Mouse (Mus musculus) midbrain, embryonic 13.5 days (tissue): Measurements from ENCODE around the gene Acer2. TPM values are rescaled to one million over a fixed set of nuclear protein-coding genes. Genes with fewer than 3 reads are reported as not detected.
"Not testable (repeated sequence)": the region's sequence is repeated elsewhere in the genome, so short reads cannot be mapped to it uniquely, and the experiment has no call there.

Experiments used
- ATAC-seq: fragments of 200-750 bp; cut with Nextera tagmentation; 2 replicates; pipeline ENCODE4 v1.8.0; 2017; ENCODE audit warnings: mild to moderate bottlenecking, moderate TSS enrichment, moderate library complexity
- H3K27ac ChIP-seq: fragments of 300-500 bp; sonication (generic); 2 replicates; pipeline ENCODE4 v1.5.1; 2015; ENCODE audit warnings: inconsistent platforms, mild to moderate bottlenecking, moderate library complexity
- H3K27me3 ChIP-seq: fragments of 300-500 bp; sonication (generic); 2 replicates; pipeline ENCODE4 v1.6.1; 2015; ENCODE audit warnings: mild to moderate bottlenecking, inconsistent platforms
- H3K36me3 ChIP-seq: fragments of 300-500 bp; sonication (generic); 2 replicates; pipeline ENCODE4 v1.6.1; 2015; ENCODE audit warnings: mild to moderate bottlenecking, inconsistent platforms
- H3K4me1 ChIP-seq: fragments of 300-500 bp; sonication (generic); replicated peaks from 2 replicates; pipeline ENCODE4 v1.6.1; 2015; ENCODE audit warnings: inconsistent platforms
- H3K4me2 ChIP-seq: fragments of 300-500 bp; sonication (generic); replicated peaks from 2 replicates; pipeline ENCODE4 v1.6.1; 2015; ENCODE audit warnings: moderate library complexity, mild to moderate bottlenecking, inconsistent platforms
- H3K4me3 ChIP-seq: fragments of 300-500 bp; sonication (generic); replicated peaks from 2 replicates; pipeline ENCODE4 v1.5.1; 2015; ENCODE audit warnings: mild to moderate bottlenecking, inconsistent platforms
- H3K9ac ChIP-seq: fragments of 300-500 bp; sonication (generic); replicated peaks from 2 replicates; pipeline ENCODE4 v1.6.1; 2015; ENCODE audit warnings: mild to moderate bottlenecking, inconsistent platforms
- H3K9me3 ChIP-seq: fragments of 300-500 bp; sonication (generic); 2 replicates; pipeline ENCODE4 v1.6.1; 2016; ENCODE audit warnings: mild to moderate bottlenecking, inconsistent platforms
- WGBS: fragments of 180-500 bp; shearing (Covaris S2); methylation state at CpG from one replicate; pipeline ENCODE4 v1.1.7; 2015; 5-methylcytosine and 5-hydroxymethylcytosine counted together
- polyA plus RNA-seq: library from polyadenylated mRNA; unstranded; fragments of >200 nt; fragmentation: Nextera tagmentation; extraction: Ambion mirVana; gene quantifications from 2 replicates; pipeline ENCODE4 v1.2.1, GENCODE M21; 2015

Gene Acer2
- polyA plus RNA-seq, result 19.4 and 19.9 TPM in 2 replicates

DNA sequence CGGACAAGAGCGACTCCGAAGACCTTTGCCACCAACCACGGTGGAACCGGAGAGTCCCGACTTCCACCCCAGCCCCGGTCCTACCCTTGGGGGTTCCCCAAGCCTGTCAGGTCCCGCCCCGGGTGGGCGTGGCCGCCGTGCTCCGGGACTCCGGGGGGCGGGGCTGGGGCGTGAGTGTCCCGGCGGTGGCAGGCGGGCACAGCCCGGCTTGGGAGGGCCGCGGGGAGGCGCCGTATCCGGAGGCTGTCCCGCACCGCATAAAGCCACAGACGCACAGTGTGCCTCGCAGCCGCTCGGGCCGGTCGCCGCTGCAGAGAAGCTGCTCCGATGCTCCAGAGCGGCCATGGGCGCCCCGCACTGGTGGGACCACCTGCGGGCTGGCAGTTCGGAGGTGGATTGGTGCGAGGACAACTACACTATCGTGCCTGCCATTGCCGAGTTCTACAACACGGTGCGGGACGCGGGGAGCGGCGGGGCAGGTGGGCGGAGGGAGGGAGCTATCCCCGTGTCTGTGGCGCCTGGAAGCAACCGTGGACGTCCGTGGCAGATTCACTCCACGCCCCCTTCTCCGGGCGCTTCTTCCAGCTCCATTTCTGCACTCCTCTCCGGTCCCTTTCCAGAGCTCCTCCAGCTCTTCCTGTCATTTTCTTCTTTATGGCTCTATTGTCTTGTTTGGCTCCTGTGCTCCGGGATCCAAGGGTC lies at the start of gene Acer2:
Acer2 (plus strand) TSS at position 251 of the 702 bp plus-strand sequence.
- WGBS, result 0% methylated on average over 56 of the region's 60 CpGs
- H3K27ac ChIP-seq, result peak within 1 kb of the TSS; percentile 62
- H3K4me3 ChIP-seq, result peak within 1 kb of the TSS; percentile 72
- no peaks in the 10 kb centered on the region for H3K36me3 ChIP-seq
- peaks cover 23% of the 10 kb centered on the region for H3K4me1 ChIP-seq
- no peaks in the 10 kb centered on the region for H3K9me3 ChIP-seq
- ATAC-seq, result peak; percentile 96
- peaks cover 19% of the 10 kb centered on the region for H3K27me3 ChIP-seq
- H3K4me2 ChIP-seq, result peak within 1 kb of the TSS; percentile 90
- peak within 1 kb of the TSS; percentile 79 for H3K9ac ChIP-seq

DNA sequence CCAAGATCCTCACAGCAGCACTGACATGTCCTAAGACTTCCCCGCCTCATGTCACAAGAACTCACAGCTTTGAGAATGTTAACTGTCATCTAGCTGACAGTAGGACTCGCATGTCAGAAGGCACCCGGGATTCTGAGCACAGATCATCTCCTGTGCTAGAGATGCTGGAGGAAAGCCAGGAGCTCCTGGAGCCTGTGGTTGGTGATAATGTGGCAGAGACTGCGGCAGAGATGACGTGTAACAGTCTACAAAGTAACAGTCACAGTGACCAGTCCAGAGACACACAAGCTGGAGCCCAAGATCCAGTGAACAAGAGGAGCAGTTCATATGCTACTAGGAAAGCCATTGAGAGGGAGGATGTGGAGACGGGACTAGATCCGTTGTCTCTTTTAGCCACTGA lies 49.1 kb upstream of the Acer2 start:
- 92% methylated on average over 7 of the region's 7 CpGs for WGBS
- ATAC-seq, result no peak
- Histone ChIP-seq H3K36me3 (peaks cover 52% of the 10 kb centered on the region), H3K27ac (no peak overlapping the region), H3K9me3 (no peaks in the 10 kb centered on the region), H3K4me2 (no peak overlapping the region), H3K4me3 (no peak overlapping the region), H3K4me1 (no peaks in the 10 kb centered on the region), H3K9ac (no peak overlapping the region), H3K27me3 (no peaks in the 10 kb centered on the region)

- 96% methylated on average over 2 of the region's 2 CpGs for WGBS
- Histone ChIP-seq H3K4me3 (no peak overlapping the region), H3K27me3 (no peaks in the 10 kb centered on the region), H3K4me2 (no peak overlapping the region), H3K9ac (no peak overlapping the region), H3K27ac (no peak overlapping the region), H3K36me3 (peaks cover 46% of the 10 kb centered on the region), H3K4me1 (no peaks in the 10 kb centered on the region), H3K9me3 (no peaks in the 10 kb centered on the region)
- no peak for ATAC-seq
These were observed 42.3 kb upstream of the Acer2 start for GRCm38 (mm10) chr4:86831896-86832295.

GRCm38 (mm10) chr4:86841141-86841540 lies 33.1 kb upstream of the Acer2 start:
- not testable (repeated sequence) for ATAC-seq, H3K4me2 ChIP-seq, H3K9me3 ChIP-seq, H3K27me3 ChIP-seq, H3K27ac ChIP-seq, H3K9ac ChIP-seq, H3K4me3 ChIP-seq, H3K4me1 ChIP-seq
- 100% methylated on average over 2 of the region's 2 CpGs for WGBS
- H3K36me3 ChIP-seq, result peaks cover 53% of the 10 kb centered on the region

GRCm38 (mm10) chr4:86845384-86845783 lies 28.8 kb upstream of the Acer2 start:
- Histone ChIP-seq H3K4me2 (no peak overlapping the region), H3K4me1 (no peaks in the 10 kb centered on the region), H3K9ac (no peak overlapping the region), H3K9me3 (no peaks in the 10 kb centered on the region), H3K27me3 (no peaks in the 10 kb centered on the region), H3K4me3 (no peak overlapping the region), H3K36me3 (peaks cover 44% of the 10 kb centered on the region), H3K27ac (no peak overlapping the region)
- no peak for ATAC-seq
- 94% methylated on average over 3 of the region's 3 CpGs for WGBS

GRCm38 (mm10) chr4:86847246-86847645 lies 26.9 kb upstream of the Acer2 start:
- ATAC-seq, result no peak
- Histone ChIP-seq H3K4me1 (no peaks in the 10 kb centered on the region), H3K27ac (no peak overlapping the region), H3K4me2 (no peak overlapping the region), H3K36me3 (peaks cover 49% of the 10 kb centered on the region), H3K4me3 (no peak overlapping the region), H3K27me3 (no peaks in the 10 kb centered on the region), H3K9ac (no peak overlapping the region), H3K9me3 (no peaks in the 10 kb centered on the region)
- 97% methylated on average over 2 of the region's 2 CpGs for WGBS

DNA sequence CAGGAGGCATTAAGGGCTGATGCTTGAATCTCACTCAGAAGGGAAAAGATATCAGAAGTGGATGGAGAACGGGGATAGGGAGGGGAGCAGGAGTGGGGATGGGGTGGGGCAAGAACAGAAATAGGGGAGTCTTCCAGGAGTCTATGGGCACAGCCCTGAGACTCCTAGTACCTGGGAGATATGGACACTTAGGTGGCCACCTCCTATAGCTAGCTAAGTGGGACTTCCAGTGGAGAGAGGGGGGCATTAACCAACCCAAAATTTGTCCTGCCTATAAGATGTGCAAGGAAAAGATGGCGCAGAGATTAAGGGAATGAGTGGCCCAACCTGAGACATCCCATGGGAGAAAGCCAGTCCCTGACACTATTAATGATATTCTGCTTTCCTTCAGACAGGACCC lies 22.9 kb upstream of the Acer2 start:
- Histone ChIP-seq H3K9me3 (no peaks in the 10 kb centered on the region), H3K4me2 (no peak overlapping the region), H3K27me3 (no peaks in the 10 kb centered on the region), H3K9ac (no peak overlapping the region), H3K36me3 (peaks cover 54% of the 10 kb centered on the region), H3K4me1 (peaks cover 15% of the 10 kb centered on the region), H3K4me3 (no peak overlapping the region), H3K27ac (no peak overlapping the region)
- ATAC-seq, result peak; percentile 43; the same call in 1 of the 2 replicates
- WGBS, result 82% methylated on average over 2 of the region's 2 CpGs

GRCm38 (mm10) chr4:86852018-86852417 lies 22.2 kb upstream of the Acer2 start:
- no peak overlapping the region for H3K9ac ChIP-seq
- H3K36me3 ChIP-seq, result peaks cover 50% of the 10 kb centered on the region
- no peak overlapping the region for H3K27ac ChIP-seq
- no peaks in the 10 kb centered on the region for H3K27me3 ChIP-seq
- H3K9me3 ChIP-seq, result no peaks in the 10 kb centered on the region
- peaks cover 15% of the 10 kb centered on the region for H3K4me1 ChIP-seq
- H3K4me2 ChIP-seq, result no peak overlapping the region
- no peak overlapping the region for H3K4me3 ChIP-seq
- WGBS, result 71% methylated on average over 3 of the region's 3 CpGs
- no peak for ATAC-seq

GRCm38 (mm10) chr4:86852813-86853590 lies 21.2 kb upstream of the Acer2 start:
- WGBS, result 88% methylated on average over 4 of the region's 4 CpGs

DNA sequence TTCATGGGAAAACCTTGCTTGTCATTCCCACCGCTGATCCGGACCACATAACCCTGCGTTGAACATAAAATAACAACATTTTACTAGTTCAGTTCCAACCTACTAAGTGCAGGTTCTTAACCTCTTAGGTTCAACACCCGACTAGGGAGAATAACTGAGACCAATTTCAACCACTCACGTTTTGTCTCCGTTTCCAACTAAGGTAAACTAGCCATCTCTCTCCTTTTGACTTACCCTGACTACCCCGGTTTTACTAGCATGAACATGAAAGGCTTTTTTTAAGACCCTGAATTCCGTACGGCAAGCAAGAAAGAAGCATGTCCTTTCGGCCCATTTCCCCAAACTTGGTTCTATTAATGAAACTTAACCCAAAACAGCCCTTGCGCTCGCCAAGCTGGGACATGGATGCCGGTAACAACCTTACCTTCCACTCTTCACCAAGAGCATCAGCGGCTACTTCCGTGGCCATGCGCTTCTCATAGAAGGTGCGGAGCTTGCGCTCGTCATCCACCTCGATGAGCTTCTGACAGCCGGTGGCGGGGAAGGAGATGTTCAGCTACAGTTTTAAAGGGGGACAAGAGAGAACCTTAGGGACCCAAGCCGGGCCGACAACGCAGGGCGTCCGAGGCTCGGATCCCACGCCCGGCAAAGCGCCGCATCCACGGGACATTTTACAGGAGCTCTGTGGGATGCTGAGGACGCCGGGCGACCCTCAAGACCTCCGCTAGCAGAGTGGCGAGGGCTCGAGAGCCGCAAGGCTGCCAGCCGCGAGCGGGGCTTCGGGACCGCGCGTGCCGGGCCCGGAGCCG lies 17.7 kb upstream of the Acer2 start:
- no peaks in the 10 kb centered on the region for H3K9me3 ChIP-seq
- peaks cover 25% of the 10 kb centered on the region for H3K4me1 ChIP-seq
- ATAC-seq, result no peak
- H3K27me3 ChIP-seq, result no peaks in the 10 kb centered on the region
- peak overlapping the region; percentile 97 for H3K27ac ChIP-seq
- H3K4me2 ChIP-seq, result peak overlapping the region; percentile 72
- WGBS, result 2% methylated on average over 50 of the region's 50 CpGs
- H3K36me3 ChIP-seq, result peaks cover 36% of the 10 kb centered on the region
- peak overlapping the region; percentile 96 for H3K4me3 ChIP-seq
- peak overlapping the region; percentile 100 for H3K9ac ChIP-seq

More at GRCm38 (mm10) chr4:86852813-86853590, 21.2 kb upstream of the Acer2 start:
- H3K9ac ChIP-seq, result no peak overlapping the region
- H3K9me3 ChIP-seq, result no peaks in the 10 kb centered on the region
- peaks cover 17% of the 10 kb centered on the region for H3K4me1 ChIP-seq
- H3K27me3 ChIP-seq, result no peaks in the 10 kb centered on the region
- H3K4me2 ChIP-seq, result no peak overlapping the region
- no peak overlapping the region for H3K27ac ChIP-seq
- no peak overlapping the region for H3K4me3 ChIP-seq
- ATAC-seq, result no peak
- peaks cover 46% of the 10 kb centered on the region for H3K36me3 ChIP-seq

DNA sequence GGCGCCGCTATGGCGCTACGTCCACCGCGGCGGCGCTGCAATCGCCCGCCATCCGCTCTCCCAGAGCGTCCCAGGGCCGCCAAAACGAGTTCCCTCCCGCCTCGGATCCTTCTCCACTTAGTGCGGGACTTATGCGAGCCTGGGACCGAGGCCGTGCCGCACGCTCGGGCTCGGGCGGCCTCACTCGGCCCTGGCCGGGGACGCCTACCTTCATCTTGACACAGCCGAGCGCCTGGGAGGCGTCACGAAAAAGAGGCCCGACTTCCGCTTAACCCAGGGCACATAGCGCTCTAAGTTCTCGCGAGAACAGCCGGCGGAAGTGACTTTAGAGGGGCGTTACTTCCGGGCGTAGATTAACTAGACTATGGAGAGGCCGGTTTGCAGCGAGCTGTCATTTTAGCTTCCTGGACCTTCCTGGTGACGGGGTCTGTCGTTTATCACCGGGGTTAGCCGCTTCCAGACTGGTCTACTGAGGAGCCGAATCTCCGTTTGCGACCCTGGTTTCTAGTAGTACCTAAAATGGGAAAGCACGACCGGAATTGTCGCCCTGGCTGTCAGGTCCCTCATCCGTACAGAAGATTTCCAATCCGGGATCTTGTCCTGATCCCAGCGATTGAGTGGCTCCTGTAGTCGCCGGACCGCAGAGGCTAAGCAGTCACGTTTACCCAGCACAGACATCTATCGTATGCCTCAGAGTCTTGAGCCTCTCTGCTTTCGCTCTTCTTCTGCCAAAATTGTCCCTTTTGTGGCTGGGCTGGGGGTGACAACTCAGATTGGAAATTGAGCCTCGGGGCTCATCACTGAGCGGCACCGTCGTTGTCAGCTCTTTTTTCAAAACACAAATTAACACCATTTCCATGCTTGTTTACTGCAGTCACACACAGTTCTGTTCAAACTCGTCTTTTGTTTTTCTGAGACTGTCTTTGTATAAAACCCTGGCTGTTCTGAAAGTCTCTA lies 16.8 kb upstream of the Acer2 start, which contains the start of gene Rps6:
Rps6 (minus strand) TSS at position 300 of the 957 bp plus-strand sequence.
- Histone ChIP-seq H3K4me2 (peak within 1 kb of the TSS; percentile 80), H3K4me1 (peaks cover 25% of the 10 kb centered on the region), H3K27ac (peak within 1 kb of the TSS; percentile 97), H3K9me3 (no peaks in the 10 kb centered on the region), H3K9ac (peak within 1 kb of the TSS; percentile 100), H3K27me3 (no peaks in the 10 kb centered on the region), H3K36me3 (peaks cover 29% of the 10 kb centered on the region), H3K4me3 (peak within 1 kb of the TSS; percentile 96)
- ATAC-seq, result peak; percentile 98
- under 1% methylated on average over 66 of the region's 68 CpGs for WGBS
